Mouse (Mus musculus) heart, postnatal 10 days (tissue): Measurements from ENCODE around the gene Rps6kb1. TPM values are rescaled to one million over a fixed set of nuclear protein-coding genes. Genes with fewer than 3 reads are reported as not detected.
"Not testable (repeated sequence)": the region's sequence is repeated elsewhere in the genome, so short reads cannot be mapped to it uniquely, and the experiment has no call there.

Experiments used
- DNase-seq, 2 experiments: peaks; one replicate each; pipeline ENCODE4 v3.0.0; 2021
- intact Hi-C: fragments of 180-260 bp; cut with DNase I; formaldehyde crosslinking; loops from one replicate; pipeline ENCODE4 v1.15.1; 2025
- total RNA-seq, 2 experiments: library from RNA; stranded (reverse); gene quantifications; 2 replicates each; pipeline ENCODE4 v1.2.3; 2021

Rps6kb1 gene
- total RNA-seq, 2 experiments from 2014 or later = 26.0 to 29.2 TPM

GRCm38 (mm10) chr11:86543960-86544638 is 506 bp downstream of the Rps6kb1 start:
- intact Hi-C loops = no loop called here
- peak in 1 of 2 experiments; percentile 38 for DNase-seq

DNA sequence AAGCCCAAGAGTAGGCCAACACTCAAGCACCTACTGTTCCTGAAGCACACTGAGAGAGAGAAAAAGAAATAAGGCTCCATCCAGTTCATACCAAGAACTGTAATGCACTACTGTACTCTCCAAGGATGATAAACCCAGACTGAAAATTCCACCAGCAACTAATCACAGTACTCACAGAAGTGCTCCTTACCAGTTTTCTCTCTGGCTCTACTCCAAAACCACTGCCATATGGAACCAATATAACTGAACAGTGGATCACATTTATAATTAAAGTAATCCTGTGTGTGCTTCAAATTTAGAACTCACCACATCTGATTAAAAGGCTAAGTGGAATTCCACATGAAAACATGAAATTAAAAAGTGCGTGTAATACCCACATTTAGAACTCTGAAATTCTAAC is 1.8 kb downstream of the Rps6kb1 start:
- intact Hi-C loops = no loop called here
- no peak for DNase-seq

- intact Hi-C loops = no loop called here
- no peak for DNase-seq
Measured at GRCm38 (mm10) chr11:86540476-86540845, 4.1 kb downstream of the Rps6kb1 start.

DNA sequence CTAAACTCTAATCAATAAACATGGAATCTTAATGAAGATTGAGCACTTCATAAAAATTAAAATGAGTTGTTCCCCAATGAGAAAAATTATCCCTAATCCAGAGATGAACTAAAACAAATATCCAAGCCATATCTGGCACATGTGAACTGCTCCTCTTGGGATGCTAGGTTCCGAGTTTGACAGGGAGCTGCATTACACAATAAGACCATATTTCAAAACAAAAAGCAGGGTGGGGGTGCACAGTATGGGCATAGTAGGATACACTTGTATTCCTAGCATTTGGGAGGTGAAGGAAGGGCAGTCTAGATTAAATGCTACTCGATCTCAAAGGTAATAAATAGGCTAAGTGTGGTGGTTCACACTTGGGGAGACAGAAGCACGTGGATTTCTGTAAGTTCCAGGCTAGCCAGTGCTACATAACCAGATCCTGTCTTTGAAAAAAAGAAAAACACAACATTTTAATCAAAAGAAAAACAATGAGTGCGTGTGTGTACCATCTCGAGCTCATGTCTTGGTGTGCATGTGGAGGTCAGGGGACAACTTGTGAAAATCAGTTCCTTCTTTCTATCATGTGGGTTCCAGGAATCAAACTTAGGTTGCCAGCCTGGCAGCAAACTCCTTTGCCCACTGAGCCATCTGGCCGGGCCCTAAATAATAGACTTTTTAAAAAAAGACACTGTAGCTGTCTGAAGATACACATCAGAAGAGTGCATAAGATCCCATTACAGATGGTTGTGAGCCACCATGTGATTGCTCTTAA is 4.7 kb downstream of the Rps6kb1 start:
- DNase-seq = no peak
- intact Hi-C loops = no loop called here

GRCm38 (mm10) chr11:86538786-86539185 is 5.8 kb downstream of the Rps6kb1 start:
- DNase-seq = no peak
- intact Hi-C loops = no loop called here

- no peak for DNase-seq
- intact Hi-C loops = no loop called here
Measured at GRCm38 (mm10) chr11:86534201-86534910, 10.2 kb downstream of the Rps6kb1 start.

- DNase-seq, intact Hi-C loops: not testable (repeated sequence)
Measured at GRCm38 (mm10) chr11:86533302-86533701, 11.3 kb downstream of the Rps6kb1 start.

DNA sequence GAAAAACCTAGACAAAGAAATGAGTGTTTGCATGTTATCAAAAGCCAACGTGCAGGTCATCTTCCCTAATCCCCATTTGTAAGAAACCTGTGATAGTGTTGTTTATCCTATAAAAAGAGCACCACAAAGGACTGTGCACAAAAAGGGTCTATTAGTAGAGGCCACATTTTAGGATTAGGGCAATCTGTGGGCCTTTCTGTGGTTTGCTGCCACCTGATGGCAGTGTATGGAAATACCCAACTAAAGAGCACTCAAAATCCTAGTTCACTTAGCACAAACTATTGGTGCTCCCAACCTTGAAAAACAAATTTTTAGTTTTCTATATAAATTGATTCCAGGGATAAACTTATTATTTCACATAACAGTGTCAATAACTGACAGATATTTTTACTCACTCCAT is 11.8 kb downstream of the Rps6kb1 start:
- DNase-seq = peak; percentile 38 to 54
- intact Hi-C loops = no loop called here

DNA sequence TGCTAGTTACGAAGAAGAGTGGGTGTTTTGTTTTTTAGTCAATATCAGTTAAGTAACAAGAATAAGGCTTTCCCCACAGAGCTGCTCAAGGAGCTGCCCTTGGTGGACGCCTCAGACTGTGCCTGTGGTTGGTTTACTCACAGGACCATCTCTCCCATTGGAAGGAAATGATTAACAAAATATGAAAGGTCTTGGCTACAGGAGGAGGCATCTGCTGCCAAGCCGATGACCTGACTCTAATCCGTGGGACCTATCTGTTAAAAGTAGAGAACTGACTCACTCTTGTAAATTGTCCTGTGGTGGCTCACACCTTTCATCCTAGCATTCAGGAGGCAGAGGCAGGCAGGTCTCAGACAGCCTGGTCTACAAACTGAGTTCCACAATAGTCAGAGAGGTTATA is 17.1 kb downstream of the Rps6kb1 start:
- DNase-seq = no peak
- intact Hi-C loops = no loop called here

DNA sequence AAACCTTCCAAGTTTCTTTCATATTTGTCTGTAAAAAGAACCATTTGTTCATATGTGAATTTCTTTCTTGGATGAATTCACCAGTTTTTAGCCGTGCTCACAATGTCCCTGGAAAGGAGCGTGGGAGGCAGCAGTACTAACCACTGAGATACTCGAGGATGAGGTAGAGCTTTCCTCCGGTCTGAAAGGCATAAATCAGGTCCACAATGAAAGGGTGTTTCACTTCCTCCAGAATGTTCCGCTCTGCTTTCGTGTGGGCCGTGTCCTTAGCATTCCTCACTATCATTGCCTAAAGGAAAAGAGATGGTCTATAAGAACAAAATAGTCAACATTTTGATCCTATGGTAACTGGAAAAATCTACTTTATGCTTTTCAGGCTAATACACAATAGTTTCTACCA is 24.9 kb downstream of the Rps6kb1 start:
- intact Hi-C loops = no loop called here
- no peak for DNase-seq

DNA sequence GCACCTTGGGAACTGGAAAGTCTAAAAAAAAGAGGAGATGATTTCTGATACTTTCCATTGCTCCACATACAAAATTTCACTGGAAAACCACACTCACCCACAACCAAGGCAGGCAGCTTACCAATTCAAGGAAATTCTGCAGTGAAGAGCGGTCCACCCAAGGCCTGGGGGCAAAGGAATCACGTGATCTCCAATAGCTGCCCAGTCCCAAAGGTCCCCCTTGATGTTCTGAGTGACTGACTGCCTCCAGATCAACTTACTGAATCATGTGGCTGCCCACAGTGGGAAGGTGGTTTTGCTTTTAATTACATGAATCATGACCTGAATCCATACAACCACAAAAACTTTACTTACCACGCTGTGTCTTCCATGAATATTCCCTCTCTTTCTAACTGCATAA is 27.4 kb downstream of the Rps6kb1 start:
- intact Hi-C loops = no loop called here
- DNase-seq = no peak

- intact Hi-C loops = no loop called here
- DNase-seq = no peak
Measured at GRCm38 (mm10) chr11:86516620-86517019, 28.0 kb downstream of the Rps6kb1 start.

DNA sequence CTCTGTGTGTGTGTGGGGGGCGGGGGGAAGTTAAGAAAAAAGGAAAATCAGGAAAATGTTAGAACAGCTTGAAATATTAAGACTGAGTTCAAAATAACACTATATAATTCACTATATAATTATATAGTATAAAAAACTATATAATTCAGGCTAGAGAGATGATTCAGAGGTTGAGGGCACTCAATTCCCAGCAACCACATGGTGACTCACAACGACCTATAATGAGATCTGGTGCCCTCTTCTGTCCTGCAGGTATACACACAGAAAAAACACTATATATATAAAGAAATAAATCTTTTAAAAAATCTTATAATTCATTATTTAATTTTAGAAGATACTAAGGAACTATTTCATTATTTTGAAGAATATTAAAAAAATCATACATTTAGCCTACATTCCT is 36.6 kb downstream of the Rps6kb1 start:
- DNase-seq = no peak
- intact Hi-C loops = no loop called here

GRCm38 (mm10) chr11:86507334-86507733 is 37.3 kb downstream of the Rps6kb1 start:
- intact Hi-C loops = no loop called here
- DNase-seq = no peak

- intact Hi-C loops = no loop called here
- no peak for DNase-seq
Measured at GRCm38 (mm10) chr11:86503121-86503520, 41.5 kb downstream of the Rps6kb1 start.

GRCm38 (mm10) chr11:86500795-86501194 is 43.8 kb downstream of the Rps6kb1 start:
- intact Hi-C loops = no loop called here
- DNase-seq = no peak

DNA sequence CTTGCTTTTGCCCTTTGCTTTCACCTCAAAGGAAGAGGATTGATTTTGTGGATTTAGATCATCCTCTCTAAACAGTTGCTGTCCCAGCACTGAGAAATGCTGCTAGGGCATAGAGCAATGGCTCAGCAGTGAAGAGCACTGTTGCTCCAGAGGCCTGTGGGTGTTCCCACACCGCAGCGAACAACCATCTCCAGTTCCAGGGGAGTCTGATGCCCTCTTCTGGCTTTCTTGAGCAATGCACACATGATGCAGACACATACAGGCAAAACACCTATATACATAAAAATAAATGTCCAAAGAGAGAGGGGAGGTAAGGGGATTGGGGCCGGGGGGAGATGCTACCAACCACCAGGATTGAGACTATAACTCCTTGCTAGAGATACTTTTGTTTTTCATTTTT is 46.7 kb downstream of the Rps6kb1 start:
- no peak for DNase-seq
- intact Hi-C loops = no loop called here

GRCm38 (mm10) chr11:86497356-86497755 is 47.2 kb downstream of the Rps6kb1 start:
- no peak for DNase-seq
- intact Hi-C loops = no loop called here

GRCm38 (mm10) chr11:86490782-86491181 is 53.8 kb downstream of the Rps6kb1 start:
- intact Hi-C loops = no loop called here
- DNase-seq = no peak

DNA sequence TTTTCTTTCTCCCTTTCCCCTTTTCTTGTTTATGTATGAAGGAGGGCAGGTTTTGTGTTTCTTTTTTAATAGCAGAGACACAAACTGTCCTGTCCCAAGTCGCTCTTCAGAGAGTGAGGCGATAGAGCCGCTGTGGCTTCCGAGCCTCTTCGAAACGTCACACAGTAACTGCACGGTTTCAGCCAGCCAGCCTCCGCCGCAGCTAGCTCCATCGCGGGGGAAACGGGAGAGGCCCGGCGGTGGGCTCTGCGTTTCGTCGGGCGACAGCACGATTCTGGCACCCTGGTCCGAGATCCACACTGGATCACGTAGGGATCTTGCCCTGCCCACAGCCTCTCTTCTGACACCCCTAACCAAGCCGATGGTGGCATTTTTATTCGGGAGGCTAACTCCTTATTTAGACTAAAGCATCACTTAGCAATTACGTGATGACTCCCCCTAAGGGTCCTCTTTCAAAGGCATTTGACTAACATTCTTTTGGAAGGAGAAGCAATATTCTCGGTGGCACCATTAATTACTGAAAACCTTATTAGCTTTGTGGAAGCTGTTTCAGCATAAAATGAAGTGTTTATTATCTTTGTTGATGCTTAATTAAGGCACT is 59.6 kb downstream of the Rps6kb1 start:
- intact Hi-C loops = no loop called here
- DNase-seq = peak in 1 of 2 experiments; percentile 60

GRCm38 (mm10) chr11:86484101-86484868 is 60.3 kb downstream of the Rps6kb1 start, which contains the start of gene Rnft1:
Gene Rnft1, plus strand, starts transcription at chr11:86484657.
- intact Hi-C loops = no loop called here

More at GRCm38 (mm10) chr11:86484101-86484868, 60.3 kb downstream of the Rps6kb1 start, which contains the start of gene Rnft1:
- peak; percentile 99 to 100 for DNase-seq
